Mouse (Mus musculus): Measurements from ENCODE around the gene Galnt13. TPM values are rescaled to one million over a fixed set of nuclear protein-coding genes. Genes with fewer than 3 reads are reported as not detected.

The Galnt13 gene
- total and polyA plus RNA-seq, 3 experiments: not detected

DNA sequence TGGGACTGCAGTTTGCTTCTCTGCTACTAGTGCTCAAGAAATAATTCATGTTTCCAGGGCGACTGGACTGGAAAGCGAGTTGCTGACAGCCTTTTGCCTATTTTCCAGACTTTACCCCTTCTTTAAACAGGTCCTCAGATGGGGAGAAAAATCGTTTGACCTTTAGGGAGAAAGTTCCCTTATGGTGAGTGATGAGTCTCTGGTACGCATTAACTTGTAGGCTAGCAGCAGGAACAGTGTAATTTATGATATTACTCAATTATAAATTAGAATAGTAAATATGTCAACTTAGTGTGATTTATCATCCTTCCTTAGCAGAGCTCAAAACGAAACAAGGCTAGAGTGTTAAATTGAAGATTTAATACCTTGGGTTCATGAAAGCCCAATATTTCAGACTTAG is 47.3 kb downstream of the Galnt13 start (continued):
- TF ChIP-seq TCF12 (IDR thresholded peaks at IDR 0.05; ENCODE audit: low read depth, low read length) (no peak), MXI1 (IDR thresholded peaks at IDR 0.05; ENCODE audit: low read depth, low read length) (no peak)

DNA sequence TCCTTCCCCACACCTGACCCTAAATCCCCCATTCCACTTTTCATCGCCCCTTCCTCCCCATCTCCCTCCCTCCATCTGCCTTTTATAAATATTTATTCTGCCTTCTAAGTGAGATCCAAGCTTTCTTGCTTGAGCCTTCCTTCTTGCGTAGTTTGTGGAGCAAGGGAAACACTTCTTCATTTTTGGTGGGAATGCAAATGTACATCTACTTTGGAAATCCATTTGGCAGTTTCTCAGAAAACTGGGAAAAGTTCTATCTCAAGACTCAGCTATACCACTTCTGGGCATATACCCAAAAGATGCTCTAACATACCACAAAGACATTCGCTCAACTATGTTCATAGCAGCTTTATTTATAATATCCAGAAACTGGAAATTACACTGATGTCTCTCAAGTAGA is 86.9 kb downstream of the Galnt13 start:
- no peak for TF ChIP-seq BHLHE40 (IDR thresholded peaks at IDR 0.05; ENCODE audit: low read depth, low read length)
- TF ChIP-seq ZC3H11A (IDR thresholded peaks at IDR 0.05; ENCODE audit: low read depth, low read length): no peak
- TF ChIP-seq RCOR1 (conservative IDR thresholded peaks at IDR 0.05; ENCODE audit: low read depth, low read length): no peak
- TF ChIP-seq ZMIZ1 (IDR thresholded peaks at IDR 0.05; ENCODE audit: low read depth, low read length): no peak
- no peak for TF ChIP-seq JUN (IDR thresholded peaks at IDR 0.05; ENCODE audit: insufficient read depth, low read depth, low read length)
- TF ChIP-seq MAX (IDR thresholded peaks at IDR 0.05; ENCODE audit: low read length): no peak
- no peak for TF ChIP-seq HCFC1 (IDR thresholded peaks at IDR 0.05; ENCODE audit: low read depth, low read length)
- no peak for TF ChIP-seq TBP (conservative IDR thresholded peaks at IDR 0.05; ENCODE audit: low read depth, low read length)
- TF ChIP-seq ZNF384 (IDR thresholded peaks at IDR 0.05; ENCODE audit: low read depth, low read length): no peak
- no peak for TF ChIP-seq USF1 (IDR thresholded peaks at IDR 0.05; ENCODE audit: low read depth, low read length)
- TF ChIP-seq POLR2A (IDR thresholded peaks at IDR 0.05; ENCODE audit: low read depth, low read length): no peak
- no peak for TF ChIP-seq GABPA (IDR thresholded peaks at IDR 0.05; ENCODE audit: insufficient replicate concordance, low read depth, low read length)
- Histone ChIP-seq H3K4me2 (ENCODE audit: insufficient read depth, low read depth, poor library complexity, severe bottlenecking) (no peak overlapping the region), H3K4me1 (ENCODE audit: control insufficient read depth in 1 of 2, insufficient read depth in 2 of 2) (no peaks in the 10 kb centered on the region), H3K79me2 (replicated peaks; ENCODE audit: control insufficient read depth, extremely low read depth, insufficient read depth, poor library complexity, severe bottlenecking) (no peaks in the 10 kb centered on the region), H3K9me3 (replicated peaks; ENCODE audit: low read length) (peaks cover 22% of the 10 kb centered on the region), H3K27me3 (replicated peaks) (no peaks in the 10 kb centered on the region), H3K4me3 (replicated peaks in 1 of 3; ENCODE audit: low read depth in 2 of 3, low read length in 2 of 3, poor library complexity in 1 of 3) (no peak overlapping the region), H3K9ac (ENCODE audit: insufficient read depth, low read depth) (no peak overlapping the region), H3K36me3 (replicated peaks in 1 of 2; ENCODE audit: control insufficient read depth in 1 of 2, insufficient read depth in 1 of 2, low read length in 1 of 2) (no peaks in the 10 kb centered on the region), H3K27ac (ENCODE audit: insufficient read depth, low read depth) (no peak overlapping the region)
- dilution Hi-C loops (cut with MboI; ENCODE audit: extremely low pct_ligation_motif_present, extremely low pct_unique_long_range_greater_than_20kb, low sequenced_read_pairs): no loop called here
- no peak for DNase-seq (ENCODE audit: extremely low read depth)
- in situ Hi-C loops (cut with MboI; ENCODE audit: low pct_ligation_motif_present, low pct_unique_long_range_greater_than_20kb, low sequenced_read_pairs): no loop called here

DNA sequence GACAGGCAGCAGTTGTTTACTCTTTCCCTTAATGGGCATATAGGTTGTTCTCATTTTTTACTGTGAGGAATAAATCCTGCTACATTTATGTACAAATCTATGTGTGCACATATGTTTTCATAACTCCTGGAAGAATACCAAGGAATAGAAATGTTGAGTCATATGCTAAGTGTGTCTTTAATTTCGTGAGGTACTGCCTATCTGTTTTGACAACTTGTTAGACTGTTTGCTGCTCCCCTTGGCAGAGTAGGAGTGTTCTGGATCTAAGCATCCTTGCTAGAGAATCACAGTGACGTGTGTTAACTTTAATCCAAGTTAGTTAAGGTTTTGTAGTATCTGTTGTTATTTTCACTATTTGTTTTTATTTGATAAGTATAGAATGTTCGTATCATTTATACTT is 91.0 kb downstream of the Galnt13 start:
- peaks cover 13% of the 10 kb centered on the region for H3K9me3 ChIP-seq (replicated peaks; ENCODE audit: low read length)
- DNase-seq (ENCODE audit: extremely low read depth): no peak
- H3K4me2 ChIP-seq (ENCODE audit: insufficient read depth, low read depth, poor library complexity, severe bottlenecking): no peak overlapping the region
- no peaks in the 10 kb centered on the region for H3K79me2 ChIP-seq (replicated peaks; ENCODE audit: control insufficient read depth, extremely low read depth, insufficient read depth, poor library complexity, severe bottlenecking)
- TF ChIP-seq MAZ (IDR thresholded peaks at IDR 0.05; ENCODE audit: low read depth, low read length) (no peak), CTCF (conservative IDR thresholded peaks at IDR 0.05 in 1 of 2, IDR thresholded peaks at IDR 0.05 in 1 of 2; ENCODE audit: low read depth in 2 of 2, low read length in 2 of 2) (no peak), ETS1 (conservative IDR thresholded peaks at IDR 0.05; ENCODE audit: low read depth, low read length) (no peak), EP300 (IDR thresholded peaks at IDR 0.05; ENCODE audit: low read length) (no peak), ZNF384 (IDR thresholded peaks at IDR 0.05; ENCODE audit: low read depth, low read length) (no peak), IRF4 (IDR thresholded peaks at IDR 0.05; ENCODE audit: low read depth, low read length) (no peak), ZC3H11A (IDR thresholded peaks at IDR 0.05; ENCODE audit: low read depth, low read length) (no peak), POLR2A (IDR thresholded peaks at IDR 0.05; ENCODE audit: low read depth, low read length) (no peak), CHD1 (IDR thresholded peaks at IDR 0.05; ENCODE audit: low read depth, low read length) (no peak), HCFC1 (IDR thresholded peaks at IDR 0.05; ENCODE audit: low read depth, low read length) (no peak), CHD2 (IDR thresholded peaks at IDR 0.05; ENCODE audit: low read length) (no peak), BHLHE40 (IDR thresholded peaks at IDR 0.05; ENCODE audit: low read depth, low read length) (no peak), SMC3 (IDR thresholded peaks at IDR 0.05; ENCODE audit: low read depth, low read length) (no peak), UBTF (IDR thresholded peaks at IDR 0.05; ENCODE audit: low read depth, low read length) (no peak), USF1 (IDR thresholded peaks at IDR 0.05; ENCODE audit: low read depth, low read length) (no peak), MYC (IDR thresholded peaks at IDR 0.05; ENCODE audit: low read depth, low read length) (no peak), E2F4 (IDR thresholded peaks at IDR 0.05; ENCODE audit: insufficient replicate concordance, low read depth, low read length) (no peak), NELFE (IDR thresholded peaks at IDR 0.05; ENCODE audit: low read depth, low read length) (no peak), PAX5 (IDR thresholded peaks at IDR 0.05; ENCODE audit: low read length) (no peak), POLR2AphosphoS2 (IDR thresholded peaks at IDR 0.05; ENCODE audit: low read depth, low read length) (no peak)
- H3K9ac ChIP-seq (ENCODE audit: insufficient read depth, low read depth): no peak overlapping the region
- in situ Hi-C loops (cut with MboI; ENCODE audit: low pct_ligation_motif_present, low pct_unique_long_range_greater_than_20kb, low sequenced_read_pairs): no loop called here
- H3K27me3 ChIP-seq (replicated peaks): no peaks in the 10 kb centered on the region
- dilution Hi-C loops (cut with MboI; ENCODE audit: extremely low pct_ligation_motif_present, extremely low pct_unique_long_range_greater_than_20kb, low sequenced_read_pairs): no loop called here
- H3K36me3 ChIP-seq (replicated peaks in 1 of 2; ENCODE audit: control insufficient read depth in 1 of 2, insufficient read depth in 1 of 2, low read length in 1 of 2): no peaks in the 10 kb centered on the region
- H3K4me3 ChIP-seq (replicated peaks in 1 of 3; ENCODE audit: low read depth in 2 of 3, low read length in 2 of 3, poor library complexity in 1 of 3): no peak overlapping the region
- H3K27ac ChIP-seq (ENCODE audit: insufficient read depth, low read depth): no peak overlapping the region
- H3K4me1 ChIP-seq (ENCODE audit: control insufficient read depth in 1 of 2, insufficient read depth in 2 of 2): no peaks in the 10 kb centered on the region

Data from CH12.LX (cell line).